Mouse (Mus musculus) myocyte (in vitro differentiated cells): ENCODE measurements at regions not wholly inside any gene's neighbourhood (a gene's known extent, or its start where the extent isn't known, plus 50 kb on each side); places are given as distances from the start of the nearest gene placed in this dataset.

Experiments used
- H3K27me3 ChIP-seq: one replicate; pipeline ENCODE4 v1.6.1; 2011; ENCODE audit not compliant: control insufficient read depth, insufficient read depth, insufficient read length
- H3K36me3 ChIP-seq: one replicate; pipeline ENCODE4 v1.6.1; 2011; ENCODE audit not compliant: control insufficient read depth, insufficient read depth
- H3K4me2 ChIP-seq: one replicate; pipeline ENCODE4 v1.6.1; 2011; ENCODE audit warnings: low read depth, control low read depth
- H3K4me3 ChIP-seq: one replicate; pipeline ENCODE4 v1.5.1; 2011; ENCODE audit warnings: mild to moderate bottlenecking, control low read depth, moderate library complexity
- H3K79me2 ChIP-seq: one replicate; pipeline ENCODE4 v1.6.1; 2011; ENCODE audit not compliant: control insufficient read depth, insufficient read depth
- H3ac ChIP-seq: one replicate; pipeline ENCODE4 v1.6.1; 2011; ENCODE audit not compliant: control insufficient read depth, insufficient read length
- CEBPB ChIP-seq: IDR thresholded peaks from 2 replicates; pipeline ENCODE4 v1.6.1; 2011; ENCODE audit warnings: mild to moderate bottlenecking, moderate library complexity; ENCODE audit not compliant: poor library complexity, insufficient read depth, severe bottlenecking
- E2F4 ChIP-seq: IDR thresholded peaks from one replicate; pipeline ENCODE4 v1.6.1; 2011; ENCODE audit warnings: mild to moderate bottlenecking, control low read depth, moderate library complexity; ENCODE audit not compliant: insufficient read depth
- MAX ChIP-seq: IDR thresholded peaks from one replicate; pipeline ENCODE4 v1.6.1; 2011; ENCODE audit warnings: low read depth, mild to moderate bottlenecking, control low read depth
- MYOD1 ChIP-seq, 3 experiments: IDR thresholded peaks; one replicate each; pipeline ENCODE4 v1.6.1; 2011; ENCODE audit warnings: control low read depth in 2 of 3, low read depth in 2 of 3, mild to moderate bottlenecking in 2 of 3, moderate library complexity in 1 of 3; ENCODE audit not compliant: insufficient read length in 2 of 3, control insufficient read depth in 1 of 3
- MYOG ChIP-seq, 3 experiments: IDR thresholded peaks; one replicate each; pipeline ENCODE4 v1.6.1; 2011; ENCODE audit warnings: control low read depth in 2 of 3, low read depth in 2 of 3, mild to moderate bottlenecking in 2 of 3; ENCODE audit not compliant: insufficient read length in 2 of 3, control insufficient read depth in 1 of 3, insufficient read depth in 1 of 3
- POLR2A ChIP-seq: IDR thresholded peaks from one replicate; pipeline ENCODE4 v1.6.1; 2011; ENCODE audit warnings: low read depth, mild to moderate bottlenecking, control low read depth, moderate library complexity; ENCODE audit not compliant: insufficient read length
- POLR2AphosphoS2 ChIP-seq: IDR thresholded peaks from one replicate; pipeline ENCODE4 v1.6.1; 2011; ENCODE audit warnings: low read depth, control low read depth; ENCODE audit not compliant: insufficient read length
- REST ChIP-seq: IDR thresholded peaks from one replicate; pipeline ENCODE4 v1.6.1; 2011; ENCODE audit warnings: mild to moderate bottlenecking, control low read depth, moderate library complexity; ENCODE audit not compliant: insufficient read depth, insufficient read length
- SRF ChIP-seq: IDR thresholded peaks from one replicate; pipeline ENCODE4 v1.6.1; 2011; ENCODE audit warnings: low read depth; ENCODE audit not compliant: control insufficient read depth, insufficient read length
- TCF12 ChIP-seq: IDR thresholded peaks from one replicate; pipeline ENCODE4 v1.6.1; 2011; ENCODE audit warnings: mild to moderate bottlenecking, control low read depth; ENCODE audit not compliant: poor library complexity, insufficient read depth, severe bottlenecking
- TCF3 ChIP-seq: IDR thresholded peaks from one replicate; pipeline ENCODE4 v1.6.1; 2011; ENCODE audit warnings: low read depth, control low read depth; ENCODE audit not compliant: insufficient read length
- USF1 ChIP-seq: IDR thresholded peaks from one replicate; pipeline ENCODE4 v1.6.1; 2011; ENCODE audit warnings: low read depth, mild to moderate bottlenecking, control low read depth, moderate library complexity

GRCm38 (mm10) chr5:126565817-126566216 is 675.8 kb upstream of the Tmem132c start:
- no peaks in the 10 kb centered on the region for H3K79me2 ChIP-seq
- H3ac ChIP-seq = no peak overlapping the region
- no peak overlapping the region for H3K4me3 ChIP-seq
- H3K27me3 ChIP-seq = no peaks in the 10 kb centered on the region
- no peaks in the 10 kb centered on the region for H3K36me3 ChIP-seq
- TF ChIP-seq POLR2A = no peak
- no peak for TF ChIP-seq MYOG (IDR thresholded peaks at IDR 0.05; ENCODE audit: control insufficient read depth in 1 of 3, insufficient read depth in 1 of 3, insufficient read length in 2 of 3, low read depth in 2 of 3)
- TF ChIP-seq SRF = no peak
- TF ChIP-seq TCF12 = no peak
- TF ChIP-seq USF1 = no peak
- no peak for TF ChIP-seq MYOD1 (IDR thresholded peaks at IDR 0.05; ENCODE audit: control insufficient read depth in 1 of 3, insufficient read length in 2 of 3, low read depth in 2 of 3)
- no peak for TF ChIP-seq CEBPB
- no peak for TF ChIP-seq POLR2AphosphoS2
- H3K4me2 ChIP-seq = no peak overlapping the region

DNA sequence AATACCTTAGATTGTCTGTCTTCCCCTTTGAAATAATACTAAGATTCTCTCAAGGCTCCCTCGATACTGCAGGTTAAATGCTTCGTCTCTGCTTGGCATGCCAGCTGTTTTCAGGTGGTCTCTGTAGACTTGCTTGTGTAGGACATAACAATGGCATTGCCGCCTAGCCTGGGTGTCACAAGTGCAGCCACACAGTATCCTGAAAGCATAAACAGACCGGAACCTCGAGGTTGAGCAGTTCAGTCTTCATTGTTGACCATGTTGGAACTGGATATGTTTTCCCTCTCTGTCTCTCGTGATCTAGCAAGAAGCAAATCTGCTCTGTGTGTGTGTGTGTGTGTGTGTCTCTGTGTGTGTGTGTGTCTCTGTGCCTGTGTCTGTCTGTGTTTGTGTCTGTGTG is 675.4 kb upstream of the Tmem132c start:
- no peak overlapping the region for H3ac ChIP-seq
- no peak overlapping the region for H3K4me3 ChIP-seq
- no peaks in the 10 kb centered on the region for H3K79me2 ChIP-seq
- H3K4me2 ChIP-seq = no peak overlapping the region
- H3K27me3 ChIP-seq = no peaks in the 10 kb centered on the region
- no peak for TF ChIP-seq SRF
- TF ChIP-seq MAX = no peak
- TF ChIP-seq MYOD1 (IDR thresholded peaks at IDR 0.05; ENCODE audit: control insufficient read depth in 1 of 3, insufficient read length in 2 of 3, low read depth in 2 of 3) = no peak
- no peak for TF ChIP-seq E2F4
- no peak for TF ChIP-seq TCF12
- no peak for TF ChIP-seq CEBPB
- no peaks in the 10 kb centered on the region for H3K36me3 ChIP-seq

DNA sequence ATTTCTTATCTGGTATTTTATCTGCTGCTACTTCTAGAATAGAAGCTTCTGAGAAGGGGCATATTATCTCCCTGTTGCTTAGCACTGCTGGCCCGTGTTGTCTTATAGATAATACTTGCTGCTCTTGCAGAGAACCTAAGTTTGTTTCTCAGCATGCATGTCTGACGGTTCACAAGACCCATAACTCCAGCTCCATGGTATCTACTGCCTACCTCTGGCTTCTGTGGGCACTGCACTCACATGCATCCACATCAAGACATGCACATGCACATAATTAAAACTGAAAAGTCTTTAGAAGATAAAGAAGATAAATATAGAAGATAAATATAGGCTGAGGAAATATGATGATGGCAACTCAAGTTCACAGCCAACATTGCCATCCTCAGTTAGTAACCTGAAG is 667.8 kb upstream of the Tmem132c start:
- H3K4me3 ChIP-seq = no peak overlapping the region
- H3ac ChIP-seq = no peak overlapping the region
- H3K79me2 ChIP-seq = no peaks in the 10 kb centered on the region
- TF ChIP-seq USF1 (no peak), POLR2AphosphoS2 (no peak)
- no peaks in the 10 kb centered on the region for H3K27me3 ChIP-seq
- H3K36me3 ChIP-seq = no peaks in the 10 kb centered on the region
- no peak overlapping the region for H3K4me2 ChIP-seq

- no peak for TF ChIP-seq E2F4
- TF ChIP-seq POLR2A = no peak
- TF ChIP-seq USF1 = no peak
- no peak for TF ChIP-seq CEBPB
- no peak for TF ChIP-seq POLR2AphosphoS2
- no peak for TF ChIP-seq TCF12
- TF ChIP-seq TCF3 = no peak
- no peak for TF ChIP-seq SRF
- no peak for TF ChIP-seq MYOD1 (IDR thresholded peaks at IDR 0.05; ENCODE audit: control insufficient read depth in 1 of 3, insufficient read length in 2 of 3, low read depth in 2 of 3)
- TF ChIP-seq REST = no peak
- no peak for TF ChIP-seq MAX
- TF ChIP-seq MYOG (IDR thresholded peaks at IDR 0.05; ENCODE audit: control insufficient read depth in 1 of 3, insufficient read depth in 1 of 3, insufficient read length in 2 of 3, low read depth in 2 of 3) = no peak
- no peaks in the 10 kb centered on the region for H3K79me2 ChIP-seq
- no peak overlapping the region for H3K4me3 ChIP-seq
- H3K4me2 ChIP-seq = no peak overlapping the region
- H3K27me3 ChIP-seq = no peaks in the 10 kb centered on the region
- H3K36me3 ChIP-seq = no peaks in the 10 kb centered on the region
- no peak overlapping the region for H3ac ChIP-seq
Measured at GRCm38 (mm10) chr5:126597786-126598330, 643.8 kb upstream of the Tmem132c start.

GRCm38 (mm10) chr5:126599561-126599960 is 642.0 kb upstream of the Tmem132c start:
- Histone ChIP-seq H3K27me3 (no peaks in the 10 kb centered on the region), H3K79me2 (no peaks in the 10 kb centered on the region), H3K36me3 (no peaks in the 10 kb centered on the region), H3K4me2 (no peak overlapping the region), H3K4me3 (no peak overlapping the region), H3ac (no peak overlapping the region)
- no peak for TF ChIP-seq MYOG (IDR thresholded peaks at IDR 0.05; ENCODE audit: control insufficient read depth in 1 of 3, insufficient read depth in 1 of 3, insufficient read length in 2 of 3, low read depth in 2 of 3)

GRCm38 (mm10) chr5:126606756-126607155 is 634.9 kb upstream of the Tmem132c start:
- Histone ChIP-seq H3K4me3 (no peak overlapping the region), H3K36me3 (no peaks in the 10 kb centered on the region), H3K79me2 (no peaks in the 10 kb centered on the region), H3K27me3 (no peaks in the 10 kb centered on the region), H3K4me2 (no peak overlapping the region), H3ac (no peak overlapping the region)
- no peak for TF ChIP-seq CEBPB
- no peak for TF ChIP-seq MYOG (IDR thresholded peaks at IDR 0.05; ENCODE audit: control insufficient read depth in 1 of 3, insufficient read depth in 1 of 3, insufficient read length in 2 of 3, low read depth in 2 of 3)
- TF ChIP-seq TCF12 = no peak
- no peak for TF ChIP-seq MAX
- no peak for TF ChIP-seq TCF3
- no peak for TF ChIP-seq POLR2AphosphoS2
- no peak for TF ChIP-seq SRF
- TF ChIP-seq E2F4 = no peak
- no peak for TF ChIP-seq MYOD1 (IDR thresholded peaks at IDR 0.05; ENCODE audit: control insufficient read depth in 1 of 3, insufficient read length in 2 of 3, low read depth in 2 of 3)
- no peak for TF ChIP-seq REST
- TF ChIP-seq USF1 = no peak
- TF ChIP-seq POLR2A = no peak
